Mouse (Mus musculus) heart, embryonic 14.5 days (tissue): ENCODE measurements at regions not wholly inside any gene's neighbourhood (a gene's known extent, or its start where the extent isn't known, plus 50 kb on each side); places are given as distances from the start of the nearest gene placed in this dataset.

Source experiments
- ATAC-seq: fragments of 200-750 bp; cut with Nextera tagmentation; 2 replicates; pipeline ENCODE4 v1.8.0; 2017; ENCODE audit warnings: low read depth, moderate TSS enrichment; ENCODE audit not compliant: insufficient number of reproducible peaks, insufficient read depth, low FRiP score
- H3K27ac ChIP-seq, 2 experiments: fragments of 200-500 bp in 1 of 2; fragments of 300-500 bp in 1 of 2; sonication (generic) in 1 of 2; replicated peaks in 1 of 2; 2 replicates each; pipeline ENCODE4 v1.5.1; 2012 to 2014; ENCODE audit warnings: low read depth in 2 of 2, low read length in 2 of 2, control low read depth in 1 of 2, mild to moderate bottlenecking in 1 of 2, mixed read lengths in 1 of 2; ENCODE audit not compliant: control insufficient read depth in 1 of 2, insufficient read depth in 1 of 2
- H3K27me3 ChIP-seq: fragments of 300-500 bp; sonication (generic); 2 replicates; pipeline ENCODE4 v1.6.1; 2014; ENCODE audit warnings: mild to moderate bottlenecking, low read length, control low read depth; ENCODE audit not compliant: control insufficient read depth, insufficient read depth
- H3K36me3 ChIP-seq: fragments of 300-500 bp; sonication (generic); 2 replicates; pipeline ENCODE4 v1.6.1; 2014; ENCODE audit warnings: mild to moderate bottlenecking, control low read depth, low read length, mixed read lengths; ENCODE audit not compliant: control insufficient read depth, insufficient read depth
- H3K4me1 ChIP-seq, 2 experiments: fragments of 200-500 bp in 1 of 2; fragments of 300-500 bp in 1 of 2; sonication (generic) in 1 of 2; 2 replicates each; pipeline ENCODE4 v1.6.1; 2012 to 2014; ENCODE audit warnings: low read length in 2 of 2, control low read depth in 1 of 2, mixed read lengths in 1 of 2; ENCODE audit not compliant: control insufficient read depth in 2 of 2, insufficient read depth in 2 of 2
- H3K4me2 ChIP-seq: fragments of 300-500 bp; sonication (generic); 2 replicates; pipeline ENCODE4 v1.6.1; 2014; ENCODE audit warnings: mild to moderate bottlenecking, low read length
- H3K4me3 ChIP-seq, 2 experiments: fragments of 200-500 bp in 1 of 2; fragments of 300-500 bp in 1 of 2; sonication (generic) in 1 of 2; 2 replicates each; pipeline ENCODE4 v1.5.1; 2012 to 2014; ENCODE audit warnings: low read length in 2 of 2, mild to moderate bottlenecking in 2 of 2, control low read depth in 1 of 2, low read depth in 1 of 2, moderate library complexity in 1 of 2; ENCODE audit not compliant: control insufficient read depth in 1 of 2, insufficient read depth in 1 of 2
- H3K9ac ChIP-seq: fragments of 300-500 bp; sonication (generic); 2 replicates; pipeline ENCODE4 v1.6.1; 2014; ENCODE audit warnings: mild to moderate bottlenecking, low read length
- H3K9me3 ChIP-seq: fragments of 300-500 bp; sonication (generic); 2 replicates; pipeline ENCODE4 v1.6.1; 2016; ENCODE audit warnings: low read length, control low read depth; ENCODE audit not compliant: control insufficient read depth
- WGBS: fragments of 180-500 bp; shearing (Covaris S2); extraction: QIAGEN DNeasy Blood & Tissue Kit; methylation state at CpG from one replicate; pipeline ENCODE4 v1.1.7; 2014; 5-methylcytosine and 5-hydroxymethylcytosine counted together

DNA sequence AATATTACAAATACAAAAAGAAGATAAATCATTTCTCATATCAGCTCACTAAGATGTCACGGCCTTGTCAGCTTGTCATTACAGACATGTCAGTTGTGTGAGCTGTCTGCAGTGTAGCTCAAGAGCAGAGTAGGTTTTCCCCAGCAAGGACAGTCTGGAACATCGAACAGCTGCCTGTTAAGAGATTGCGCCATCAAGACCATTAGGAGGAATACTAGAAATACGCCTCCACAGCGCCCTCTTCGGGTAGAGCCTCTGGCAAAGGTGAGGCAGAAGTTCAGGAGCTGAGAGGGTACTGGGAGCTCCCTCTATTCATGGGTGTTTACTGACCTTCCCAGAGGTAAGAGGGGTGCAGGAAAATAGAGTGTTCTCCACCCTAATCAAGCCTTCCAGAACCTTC lies 327.0 kb downstream of the Pax1 start:
- H3K9me3 ChIP-seq: no peaks in the 10 kb centered on the region
- no peaks in the 10 kb centered on the region for H3K36me3 ChIP-seq
- no peaks in the 10 kb centered on the region for H3K4me1 ChIP-seq
- H3K9ac ChIP-seq: no peak overlapping the region
- WGBS: 14% methylated on average over 6 of the region's 6 CpGs
- no peak overlapping the region for H3K4me3 ChIP-seq
- H3K4me2 ChIP-seq: no peak overlapping the region
- no peak for ATAC-seq
- no peaks in the 10 kb centered on the region for H3K27me3 ChIP-seq
- H3K27ac ChIP-seq: no peak overlapping the region

DNA sequence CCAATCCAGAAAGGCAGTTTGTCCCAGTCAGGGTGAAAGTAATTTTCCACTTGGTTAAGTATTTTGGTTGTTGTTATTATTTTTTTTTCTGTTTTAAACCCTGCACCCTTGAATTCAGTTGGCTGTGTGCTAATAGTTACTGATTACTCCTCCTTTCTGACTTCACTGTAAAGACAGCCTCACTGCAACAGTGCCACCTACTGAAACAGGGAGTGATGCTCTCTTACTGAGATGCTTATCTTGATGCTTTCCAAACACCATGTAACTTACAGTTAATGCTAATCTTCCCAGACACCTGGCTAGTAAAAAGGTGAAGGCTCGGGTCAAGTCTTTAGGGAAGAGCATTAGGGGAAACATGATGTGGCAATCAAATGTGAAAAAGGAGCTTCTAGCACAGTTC lies 294.9 kb downstream of the Pax1 start:
- 13% methylated on average over 1 of the region's 1 CpGs for WGBS
- Histone ChIP-seq H3K4me1 (no peaks in the 10 kb centered on the region), H3K4me2 (no peak overlapping the region), H3K9ac (no peak overlapping the region), H3K36me3 (no peaks in the 10 kb centered on the region), H3K4me3 (no peak overlapping the region), H3K27ac (no peak overlapping the region), H3K27me3 (no peaks in the 10 kb centered on the region), H3K9me3 (no peaks in the 10 kb centered on the region)
- ATAC-seq: no peak

- no peak for ATAC-seq
- Histone ChIP-seq H3K27me3 (no peaks in the 10 kb centered on the region), H3K4me3 (no peak overlapping the region), H3K4me2 (no peak overlapping the region), H3K9ac (no peak overlapping the region), H3K36me3 (no peaks in the 10 kb centered on the region), H3K27ac (no peak overlapping the region), H3K9me3 (no peaks in the 10 kb centered on the region), H3K4me1 (no peaks in the 10 kb centered on the region)
- 66% methylated on average over 3 of the region's 3 CpGs for WGBS
Observed at GRCm38 (mm10) chr2:147650229-147650628, 288.5 kb downstream of the Pax1 start.

GRCm38 (mm10) chr2:147647972-147648371 lies 286.2 kb downstream of the Pax1 start:
- Histone ChIP-seq H3K4me3 (no peak overlapping the region), H3K27me3 (no peaks in the 10 kb centered on the region), H3K9ac (no peak overlapping the region), H3K27ac (no peak overlapping the region), H3K36me3 (no peaks in the 10 kb centered on the region), H3K4me1 (no peaks in the 10 kb centered on the region), H3K9me3 (no peaks in the 10 kb centered on the region), H3K4me2 (no peak overlapping the region)
- WGBS: 83% methylated on average over 8 of the region's 8 CpGs
- ATAC-seq: no peak

GRCm38 (mm10) chr2:147647506-147647905 lies 285.8 kb downstream of the Pax1 start:
- no peak for ATAC-seq
- no peak overlapping the region for H3K4me3 ChIP-seq
- H3K9me3 ChIP-seq: no peaks in the 10 kb centered on the region
- H3K27me3 ChIP-seq: no peaks in the 10 kb centered on the region
- no peak overlapping the region for H3K9ac ChIP-seq
- H3K4me2 ChIP-seq: no peak overlapping the region
- no peak overlapping the region for H3K27ac ChIP-seq
- WGBS: 57% methylated on average over 4 of the region's 4 CpGs
- no peaks in the 10 kb centered on the region for H3K36me3 ChIP-seq
- no peaks in the 10 kb centered on the region for H3K4me1 ChIP-seq

DNA sequence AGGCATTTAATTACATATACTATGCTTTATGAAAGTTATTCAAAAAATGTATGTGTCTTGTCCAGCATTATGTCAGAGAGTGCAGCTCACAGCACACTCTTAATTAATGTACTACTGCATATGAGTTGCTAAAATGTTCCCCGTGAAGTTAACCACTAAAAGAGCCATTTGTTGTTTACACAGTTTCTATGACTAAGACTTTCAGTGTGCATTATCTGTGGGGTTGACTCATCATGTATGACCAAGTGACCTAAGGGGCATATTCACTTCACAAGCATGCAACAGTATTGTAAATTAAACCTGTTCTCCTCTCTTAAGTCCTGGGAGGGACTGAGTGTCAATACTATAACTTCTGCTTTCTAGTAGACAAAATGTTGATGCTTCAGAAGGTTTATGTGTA lies 276.2 kb downstream of the Pax1 start:
- no peaks in the 10 kb centered on the region for H3K36me3 ChIP-seq
- no peaks in the 10 kb centered on the region for H3K4me1 ChIP-seq
- H3K27ac ChIP-seq: no peak overlapping the region
- 66% methylated on average over 1 of the region's 1 CpGs for WGBS
- no peaks in the 10 kb centered on the region for H3K9me3 ChIP-seq
- H3K4me3 ChIP-seq: no peak overlapping the region
- no peak overlapping the region for H3K9ac ChIP-seq
- H3K4me2 ChIP-seq: no peak overlapping the region
- no peaks in the 10 kb centered on the region for H3K27me3 ChIP-seq
- no peak for ATAC-seq

GRCm38 (mm10) chr2:147632737-147633136 lies 271.0 kb downstream of the Pax1 start:
- Histone ChIP-seq H3K9ac (no peak overlapping the region), H3K4me1 (no peaks in the 10 kb centered on the region), H3K36me3 (no peaks in the 10 kb centered on the region), H3K27ac (no peak overlapping the region), H3K9me3 (no peaks in the 10 kb centered on the region), H3K4me2 (no peak overlapping the region), H3K27me3 (no peaks in the 10 kb centered on the region), H3K4me3 (no peak overlapping the region)
- no peak for ATAC-seq
- 50% methylated on average over 6 of the region's 6 CpGs for WGBS

DNA sequence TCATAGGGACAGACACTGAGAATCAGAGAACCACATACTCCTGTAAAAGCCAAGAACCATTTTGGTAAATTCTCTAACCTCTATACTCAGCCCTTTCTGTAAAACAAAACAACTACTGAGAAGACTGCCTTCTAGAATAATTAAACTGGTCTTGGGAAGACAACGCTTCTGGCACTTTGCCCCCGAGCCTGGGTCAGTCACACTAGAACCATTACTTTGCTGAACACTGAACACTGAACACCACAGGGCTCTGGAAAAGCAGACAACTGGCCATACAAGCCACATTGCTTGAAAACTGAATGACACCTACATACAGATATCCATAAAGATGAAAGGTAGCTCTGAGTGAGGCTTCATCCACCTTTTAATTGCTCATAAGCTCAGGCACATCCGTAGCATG lies 268.0 kb downstream of the Pax1 start:
- WGBS: 85% methylated on average over 3 of the region's 3 CpGs
- no peak overlapping the region for H3K4me3 ChIP-seq
- no peak overlapping the region for H3K27ac ChIP-seq
- no peak overlapping the region for H3K9ac ChIP-seq
- no peaks in the 10 kb centered on the region for H3K36me3 ChIP-seq
- no peaks in the 10 kb centered on the region for H3K4me1 ChIP-seq
- H3K9me3 ChIP-seq: no peaks in the 10 kb centered on the region
- H3K4me2 ChIP-seq: no peak overlapping the region
- no peak for ATAC-seq
- H3K27me3 ChIP-seq: no peaks in the 10 kb centered on the region
